Mouse (Mus musculus) forebrain, embryonic 14.5 days (tissue): Measurements from ENCODE around the gene Sult2a7. TPM values are rescaled to one million over a fixed set of nuclear protein-coding genes. Genes with fewer than 3 reads are reported as not detected.

Experiments used
- polyA plus RNA-seq: library from polyadenylated mRNA; unstranded; fragments of >200 nt; fragmentation: Nextera tagmentation; extraction: Ambion mirVana; gene quantifications from 2 replicates; pipeline ENCODE4 v1.2.1, GENCODE M21; 2014

The Sult2a7 gene
- polyA plus RNA-seq, 1 experiment from 2014 or later = not detected

Other genes with a start within 250 kb of the Sult2a7 start
- not detected in 2 replicates for gene Sult2a6, start 239.4 kb downstream of the Sult2a7 start, polyA plus RNA-seq
- gene Obox8, start 160.7 kb downstream of the Sult2a7 start, polyA plus RNA-seq = not detected in 2 replicates
- not detected in 2 replicates for gene Sult2a8, start 47.5 kb downstream of the Sult2a7 start, polyA plus RNA-seq
- gene Vmn1r90, start 69.3 kb upstream of the Sult2a7 start, polyA plus RNA-seq = 0.10 and 0.14 TPM in 2 replicates
- not detected in 2 replicates for gene Obox7, start 165.3 kb upstream of the Sult2a7 start, polyA plus RNA-seq